Mouse (Mus musculus) hematopoietic stem cell, adult 5-6 weeks (primary cell): Measurements from ENCODE around the gene Uvrag. TPM values are rescaled to one million over a fixed set of nuclear protein-coding genes. Genes with fewer than 3 reads are reported as not detected.

Experiments
- ATAC-seq, 2 experiments: fragments of 125-278 bp in 1 of 2; replicated peaks in 1 of 2; 2 replicates each; pipeline ENCODE4 v1.8.0; 2016 to 2017; ENCODE audit warnings: inconsistent platforms in 2 of 2, mild to moderate bottlenecking in 2 of 2, moderate number of reproducible peaks in 2 of 2, low read depth in 1 of 2, moderate TSS enrichment in 1 of 2; ENCODE audit not compliant: low FRiP score in 2 of 2, poor library complexity in 2 of 2, severe bottlenecking in 2 of 2, insufficient read depth in 1 of 2, low TSS enrichment in 1 of 2
- total RNA-seq: library from RNA; stranded (forward); fragments of 172-1452, 232-1000 nt; gene quantifications from 2 replicates; pipeline ENCODE4 v1.2.3, GENCODE M21; 2017

Gene Uvrag
- total RNA-seq, 1 experiment from 2014 or later = 34.4 TPM

GRCm38 (mm10) chr7:99169717-99170403, 28.9 kb upstream of the Uvrag start:
- ATAC-seq = no peak

- ATAC-seq = no peak
Measured at GRCm38 (mm10) chr7:99168756-99169155, 27.8 kb upstream of the Uvrag start.

GRCm38 (mm10) chr7:99167939-99168338, 27.0 kb upstream of the Uvrag start:
- no peak for ATAC-seq

GRCm38 (mm10) chr7:99166159-99166558, 25.2 kb upstream of the Uvrag start:
- no peak for ATAC-seq

- ATAC-seq = no peak
Measured at GRCm38 (mm10) chr7:99164873-99165410, 24.0 kb upstream of the Uvrag start.

- no peak for ATAC-seq
Measured at GRCm38 (mm10) chr7:99162462-99162861, 21.5 kb upstream of the Uvrag start.

GRCm38 (mm10) chr7:99161961-99162360, 21.0 kb upstream of the Uvrag start:
- ATAC-seq = no peak

- no peak for ATAC-seq
Measured at GRCm38 (mm10) chr7:99161529-99161928, 20.6 kb upstream of the Uvrag start.

GRCm38 (mm10) chr7:99160995-99161394, 20.1 kb upstream of the Uvrag start:
- no peak for ATAC-seq

GRCm38 (mm10) chr7:99159446-99159845, 18.5 kb upstream of the Uvrag start:
- ATAC-seq = no peak

GRCm38 (mm10) chr7:99158904-99159303, 18.0 kb upstream of the Uvrag start:
- ATAC-seq = peak; percentile 60 to 63; a peak in 3 of 4 replicates

- no peak for ATAC-seq
Measured at GRCm38 (mm10) chr7:99158011-99158410, 17.1 kb upstream of the Uvrag start.

GRCm38 (mm10) chr7:99156737-99157136, 15.8 kb upstream of the Uvrag start:
- ATAC-seq = no peak

- ATAC-seq = peak; percentile 36 to 42
Measured at GRCm38 (mm10) chr7:99155311-99156289, 14.7 kb upstream of the Uvrag start.

- no peak for ATAC-seq
Measured at GRCm38 (mm10) chr7:99154648-99155151, 13.8 kb upstream of the Uvrag start.

GRCm38 (mm10) chr7:99153686-99154202, 12.8 kb upstream of the Uvrag start:
- ATAC-seq = no peak

GRCm38 (mm10) chr7:99152756-99153155, 11.8 kb upstream of the Uvrag start:
- ATAC-seq = no peak

GRCm38 (mm10) chr7:99151342-99151741, 10.4 kb upstream of the Uvrag start:
- ATAC-seq = peak; percentile 91 to 94
